Mouse (Mus musculus): ENCODE measurements around the gene Fut4.

GRCm38 (mm10) chr9:14787356-14787755 is 35.2 kb upstream of the Fut4 start:
- TF ChIP-seq POLR2A (IDR thresholded peaks at IDR 0.05; ENCODE audit: low read depth, low read length) (no peak), CTCF (IDR thresholded peaks at IDR 0.05; ENCODE audit: borderline replicate concordance, insufficient read depth, low read length) (no peak)

Measured in embryonic fibroblast, embryonic 13.5 days (primary cell).